Mouse (Mus musculus) kidney, adult 2 months (tissue): ENCODE results near the gene Pter.

Experiments
- CTCF ChIP-seq: fragments of 200-500 bp; conservative IDR thresholded peaks from 2 replicates; pipeline ENCODE4 v1.5.1; 2011; ENCODE audit warnings: low read depth, mild to moderate bottlenecking, control low read depth, low read length, moderate library complexity, mixed read lengths; ENCODE audit not compliant: insufficient read depth, insufficient read length
- POLR2A ChIP-seq: fragments of 200-500 bp; IDR thresholded peaks from one replicate; pipeline ENCODE4 v1.6.1; 2011; ENCODE audit warnings: low read depth, low read length, control low read depth

GRCm38 (mm10) chr2:12978771-12979170 lies 54.9 kb downstream of the Pter start:
- TF ChIP-seq POLR2A (no peak), CTCF (no peak)
